Mouse (Mus musculus) thymus, adult 2 months (tissue): ENCODE data around the gene Matk.

Experiments used
- CTCF ChIP-seq: fragments of 200-500 bp; IDR thresholded peaks from 2 replicates; pipeline ENCODE4 v1.5.1; 2012; ENCODE audit warnings: mild to moderate bottlenecking, control low read depth, low read length, moderate library complexity, borderline replicate concordance; ENCODE audit not compliant: control insufficient read depth, poor library complexity, insufficient read depth; ENCODE audit errors: extremely low read depth
- POLR2A ChIP-seq: fragments of 200-500 bp; IDR thresholded peaks from 2 replicates; pipeline ENCODE4 v1.6.1; 2012; ENCODE audit warnings: mild to moderate bottlenecking, low read length, control low read depth, moderate library complexity; ENCODE audit not compliant: control insufficient read depth, poor library complexity, insufficient read depth; ENCODE audit errors: extremely low read depth

- TF ChIP-seq CTCF (no peak), POLR2A (no peak)
These were observed 3.3 kb upstream of the Matk start for GRCm38 (mm10) chr10:81249442-81249841.
